Mouse (Mus musculus): ENCODE measurements around the gene Rabl3.

The Rabl3 gene

DNA sequence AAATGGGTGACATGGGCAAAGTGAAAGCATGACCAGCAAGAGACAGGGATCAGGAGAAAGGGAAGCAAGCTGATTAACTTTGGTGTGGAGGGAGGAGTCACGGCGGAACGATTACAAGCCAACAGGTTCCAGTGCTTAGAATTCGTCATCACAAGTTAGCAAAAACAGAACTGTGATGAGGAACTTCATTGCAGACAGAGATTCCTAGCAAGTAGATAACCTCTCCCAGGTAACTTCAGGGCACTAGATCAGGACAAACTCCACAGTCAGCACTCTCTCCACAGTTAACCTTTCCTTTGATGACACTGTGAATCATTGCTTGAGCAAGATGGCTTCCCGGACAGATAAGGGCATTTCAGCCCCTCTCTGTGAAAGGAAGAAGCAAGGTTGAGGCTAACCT lies 57.7 kb downstream of the Rabl3 start:
- DNase-seq (ENCODE audit: low spot score), result no peak

DNA sequence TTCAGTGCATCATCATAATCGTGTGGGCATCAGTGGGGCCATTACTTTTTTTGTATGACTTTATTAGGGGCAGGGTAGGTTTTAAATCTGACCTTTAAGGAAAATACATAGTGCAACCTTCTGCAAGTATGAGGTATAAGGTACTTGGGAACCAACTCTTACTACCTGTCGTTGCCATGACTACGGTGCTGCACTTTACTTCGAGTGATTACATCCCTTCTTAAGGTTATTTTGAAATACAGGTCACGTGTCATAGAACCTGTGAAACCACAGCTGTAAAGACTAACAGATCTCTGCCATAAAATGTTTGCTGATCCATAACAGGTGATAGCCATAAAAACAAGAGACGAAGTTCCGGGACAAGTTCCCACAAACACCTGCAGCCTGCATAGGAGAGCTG lies 58.8 kb downstream of the Rabl3 start:
- DNase-seq (ENCODE audit: low spot score), result no peak

DNA sequence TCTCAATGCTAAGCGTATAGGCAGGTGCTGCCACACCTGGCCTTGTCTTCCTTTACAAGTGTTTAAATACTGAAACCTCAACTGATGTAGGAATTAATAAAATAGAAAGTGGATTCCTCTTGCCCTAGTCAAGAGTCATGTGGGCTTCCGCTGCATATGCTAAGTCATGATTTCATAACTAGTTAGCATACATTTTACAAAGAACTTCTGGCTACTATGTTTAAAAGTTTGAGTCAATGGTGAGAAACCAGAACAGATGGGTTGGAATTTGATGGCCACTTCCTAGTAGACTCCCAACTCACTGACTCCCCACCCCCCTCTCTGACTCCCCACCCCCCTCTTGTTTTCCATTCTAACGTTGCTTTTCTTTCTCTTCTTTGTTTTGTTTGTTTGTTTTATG lies 59.6 kb downstream of the Rabl3 start:
- no peak for DNase-seq (ENCODE audit: low spot score)

DNA sequence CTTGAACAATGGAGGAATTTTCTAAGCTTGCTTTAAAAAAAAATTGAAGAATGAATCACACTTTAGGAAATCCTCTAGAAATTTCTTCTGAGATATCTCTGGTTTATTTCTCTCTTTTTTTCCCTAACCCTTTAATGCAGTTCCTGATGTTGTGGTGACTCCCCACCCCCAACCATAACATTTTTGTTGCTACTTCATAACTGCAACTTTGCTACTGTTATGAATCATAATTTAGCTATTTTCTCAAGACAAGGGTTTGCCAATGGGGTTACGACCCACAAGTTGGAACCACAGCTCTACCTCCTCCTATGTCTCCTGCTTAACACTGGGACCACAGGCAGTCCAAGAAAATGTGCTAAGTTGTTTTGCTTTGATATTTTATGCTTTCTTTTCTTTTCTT lies 63.7 kb downstream of the Rabl3 start:
- no peak for DNase-seq (ENCODE audit: low spot score)

DNA sequence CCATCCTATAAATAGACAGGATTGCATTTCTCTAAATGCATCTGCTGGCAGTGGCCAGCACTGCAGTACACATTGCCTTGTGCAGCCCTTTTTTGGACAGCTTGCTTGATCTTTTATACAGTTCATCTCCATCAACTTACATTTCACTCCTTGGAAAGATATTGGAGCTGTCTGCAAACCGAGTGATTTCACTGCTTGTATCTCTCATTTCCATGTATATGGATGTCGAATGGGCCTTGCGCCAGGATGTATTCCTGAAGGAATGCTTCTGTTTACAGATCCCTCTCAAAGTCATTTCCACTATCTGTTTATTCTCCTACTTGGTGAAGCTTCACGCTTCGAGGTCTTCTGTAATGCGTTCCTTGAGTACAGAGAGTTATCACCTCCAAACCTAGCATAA lies 64.6 kb downstream of the Rabl3 start:
- no peak for DNase-seq (ENCODE audit: low spot score)

DNA sequence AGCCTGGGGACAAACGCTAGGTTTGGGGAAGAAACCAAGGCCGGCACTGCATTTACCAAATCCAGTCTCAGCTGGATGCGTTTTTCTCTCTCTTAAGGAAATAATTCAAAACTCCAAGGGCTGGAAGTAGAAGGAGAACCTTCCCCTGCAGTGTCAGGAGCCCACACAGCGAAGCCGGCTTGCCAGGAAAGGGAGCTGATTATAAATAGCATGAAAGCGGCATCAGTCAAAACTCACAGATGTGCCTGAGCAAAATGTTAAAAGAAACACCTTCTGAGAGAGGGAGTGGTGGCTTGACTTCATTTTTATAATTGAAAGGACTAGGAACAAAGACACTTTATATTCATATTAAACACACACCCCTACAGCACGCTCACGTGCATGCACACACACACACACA lies 70.6 kb downstream of the Rabl3 start:
- DNase-seq (ENCODE audit: low spot score), result no peak

DNA sequence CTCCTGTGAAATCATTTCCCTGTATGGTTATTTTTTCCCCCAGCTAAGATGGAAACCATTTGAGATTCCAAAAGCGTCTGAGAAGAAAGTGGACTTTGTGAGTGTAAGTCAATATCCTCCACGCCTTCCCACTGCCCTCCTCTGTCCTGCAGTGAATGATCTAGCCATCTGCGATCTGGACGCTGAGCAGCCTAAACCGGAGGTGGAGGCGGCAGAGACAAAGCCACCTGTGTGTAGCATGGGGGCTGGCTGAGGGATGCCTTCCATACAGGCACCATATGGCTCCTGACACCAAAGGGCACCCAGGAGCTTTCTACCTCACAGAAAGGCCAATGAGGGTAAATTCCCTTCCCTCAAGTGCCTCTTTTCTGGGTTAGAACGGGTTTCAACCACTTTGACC lies 71.4 kb downstream of the Rabl3 start:
- no peak for DNase-seq (ENCODE audit: low spot score)

DNA sequence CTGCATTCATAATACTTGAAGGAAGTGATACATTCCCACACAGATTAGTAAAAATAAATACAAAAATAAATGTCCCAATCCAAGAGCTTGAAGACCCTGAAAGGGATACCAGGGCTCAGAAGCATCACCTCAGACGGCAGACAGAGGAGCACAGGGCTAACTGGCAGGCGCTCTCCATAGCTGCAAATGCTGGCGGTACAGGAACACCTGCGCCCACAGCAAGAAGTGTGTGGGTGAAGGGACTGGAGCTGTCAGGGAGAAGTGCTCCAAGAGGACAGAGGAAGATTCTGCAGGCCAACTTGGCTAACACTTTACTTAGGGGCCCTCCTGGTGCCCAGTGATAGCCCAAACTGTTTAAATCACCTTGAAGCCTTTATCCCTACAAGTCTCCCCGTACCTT lies 72.3 kb downstream of the Rabl3 start:
- DNase-seq (ENCODE audit: low spot score), result no peak

DNA sequence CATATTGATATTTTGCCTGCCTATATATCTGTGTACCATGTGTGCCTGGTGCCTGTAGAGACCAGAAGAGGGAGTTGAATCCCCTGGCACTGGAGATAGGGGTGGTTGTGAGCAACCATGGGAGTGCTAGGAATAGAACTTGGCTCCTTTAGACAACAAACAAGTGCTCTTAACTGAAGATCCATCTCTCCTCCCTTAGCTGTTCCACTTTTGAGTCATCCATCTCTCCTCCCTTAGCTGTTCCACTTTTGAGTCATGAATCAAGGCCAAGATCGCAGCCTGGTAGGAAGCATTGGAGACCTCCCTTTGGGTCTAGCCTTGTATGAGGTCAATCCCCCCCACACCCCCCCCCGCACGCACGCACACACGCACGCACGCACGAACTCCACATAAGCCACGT lies 74.9 kb downstream of the Rabl3 start:
- no peak for DNase-seq (ENCODE audit: low spot score)

DNA sequence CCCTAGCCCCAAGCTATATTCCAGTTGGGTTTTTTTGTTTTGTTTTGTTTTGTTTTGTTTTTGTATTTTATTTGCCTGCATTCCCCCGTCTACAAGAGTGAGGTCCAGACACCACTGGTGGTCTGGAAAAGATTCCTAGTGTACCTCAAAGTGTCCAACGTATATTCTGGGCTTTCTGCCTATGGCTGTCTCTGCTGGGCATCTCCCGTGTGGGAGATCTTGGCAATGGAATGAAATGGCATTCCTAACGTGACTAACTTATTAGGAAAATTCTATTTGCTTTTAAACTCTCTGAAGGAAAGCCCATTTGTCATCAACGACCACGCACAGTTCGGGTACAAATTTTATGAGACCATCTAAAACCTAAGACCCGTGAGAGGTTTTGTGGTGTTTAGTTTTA lies 75.7 kb downstream of the Rabl3 start:
- no peak for DNase-seq (ENCODE audit: low spot score)

DNA sequence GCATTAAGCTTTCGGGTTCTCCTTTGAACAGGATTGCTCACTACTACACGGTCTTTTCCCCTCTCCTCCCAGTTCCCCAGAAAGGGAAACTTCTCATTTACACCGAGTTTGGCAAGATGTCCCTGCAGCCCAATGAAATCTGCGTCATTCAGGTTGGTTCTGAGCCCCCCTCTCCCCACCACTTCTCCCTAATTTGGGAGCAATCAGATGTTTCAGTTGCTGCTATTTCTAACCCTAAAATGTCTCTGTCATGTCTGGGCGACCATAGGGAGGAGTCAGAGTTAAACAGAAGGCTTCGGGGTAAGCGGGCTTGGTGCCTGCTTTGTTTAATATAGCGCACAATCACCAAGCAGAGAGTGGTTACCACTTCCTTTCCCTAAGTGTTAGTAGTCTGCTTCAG lies 76.4 kb downstream of the Rabl3 start:
- no peak for DNase-seq (ENCODE audit: low spot score)

DNA sequence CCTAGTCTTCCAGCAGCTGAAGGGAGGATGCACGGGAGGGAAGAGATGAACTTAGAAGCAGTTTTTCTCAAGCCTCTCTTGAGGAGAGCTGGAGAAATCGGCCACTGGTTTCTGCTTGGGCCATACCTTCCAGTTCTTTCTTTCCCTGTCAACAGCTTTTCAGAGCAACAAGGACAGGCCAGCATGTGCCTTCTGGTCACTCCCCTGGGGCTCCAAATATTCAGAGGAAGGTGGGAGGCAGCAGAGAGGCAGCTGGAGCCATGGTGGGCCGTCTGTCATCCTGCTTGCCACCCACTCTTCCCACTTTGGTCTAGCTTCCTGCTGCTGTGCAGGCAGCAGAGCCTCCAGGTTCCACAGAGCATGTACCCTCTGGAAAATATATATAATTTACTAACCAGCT lies 78.0 kb downstream of the Rabl3 start:
- no peak for DNase-seq (ENCODE audit: low spot score)
